Mouse (Mus musculus) small intestine, adult 2 months (tissue): Measurements from ENCODE around the gene Jam3.

Source experiments
- CTCF ChIP-seq: fragments of 200-500 bp; IDR thresholded peaks from 2 replicates; pipeline ENCODE4 v1.5.1; 2012; ENCODE audit warnings: low read depth, mild to moderate bottlenecking, control low read depth, inconsistent platforms, low read length, moderate library complexity, mixed read lengths; ENCODE audit not compliant: insufficient replicate concordance, insufficient read length; ENCODE audit errors: extremely low read depth
- POLR2A ChIP-seq: fragments of 200-500 bp; IDR thresholded peaks from 2 replicates; pipeline ENCODE4 v1.6.1; 2012; ENCODE audit warnings: low read depth, mild to moderate bottlenecking, control low read depth, inconsistent platforms, low read length, moderate library complexity

- TF ChIP-seq CTCF (no peak), POLR2A (no peak)
These were observed 64.1 kb downstream of the Jam3 start for GRCm38 (mm10) chr9:27090801-27091775.
